Mouse (Mus musculus) splenic B cell, adult 2 months (primary cell): Measurements from ENCODE around the gene Kazn.

ENCODE experiments used
- DNase-seq: peaks from one replicate; pipeline ENCODE4 v3.0.0-alpha.2; 2011; ENCODE audit warnings: low read depth, low spot score
- H3K27me3 ChIP-seq: 2 replicates; pipeline ENCODE4 v1.6.1; 2012; ENCODE audit warnings: mild to moderate bottlenecking, low read length, moderate library complexity, mixed read lengths; ENCODE audit not compliant: control insufficient read depth, poor library complexity, insufficient read depth, severe bottlenecking
- H3K36me3 ChIP-seq: 2 replicates; pipeline ENCODE4 v1.6.1; 2012; ENCODE audit warnings: mild to moderate bottlenecking, low read length, moderate library complexity, mixed read lengths; ENCODE audit not compliant: control insufficient read depth, poor library complexity, insufficient read depth, severe bottlenecking

Kazn gene

GRCm38 (mm10) chr4:142152733-142153422 is 86.3 kb downstream of the Kazn start:
- no peaks in the 10 kb centered on the region for H3K27me3 ChIP-seq
- no peaks in the 10 kb centered on the region for H3K36me3 ChIP-seq
- no peak for DNase-seq

- DNase-seq, result no peak
- Histone ChIP-seq H3K27me3 (no peaks in the 10 kb centered on the region), H3K36me3 (no peaks in the 10 kb centered on the region)
These were observed 89.1 kb downstream of the Kazn start for GRCm38 (mm10) chr4:142150086-142150485.

GRCm38 (mm10) chr4:142149202-142149601 is 90.0 kb downstream of the Kazn start:
- DNase-seq, result no peak
- no peaks in the 10 kb centered on the region for H3K27me3 ChIP-seq
- H3K36me3 ChIP-seq, result no peaks in the 10 kb centered on the region

GRCm38 (mm10) chr4:142147671-142148070 is 91.5 kb downstream of the Kazn start:
- Histone ChIP-seq H3K27me3 (no peaks in the 10 kb centered on the region), H3K36me3 (no peaks in the 10 kb centered on the region)
- DNase-seq, result no peak

GRCm38 (mm10) chr4:142144096-142144495 is 95.1 kb downstream of the Kazn start:
- peak; percentile 47 for DNase-seq
- H3K27me3 ChIP-seq, result no peaks in the 10 kb centered on the region
- no peaks in the 10 kb centered on the region for H3K36me3 ChIP-seq

- no peaks in the 10 kb centered on the region for H3K36me3 ChIP-seq
- no peak for DNase-seq
These were observed 95.9 kb downstream of the Kazn start for GRCm38 (mm10) chr4:142143290-142143689.

GRCm38 (mm10) chr4:142139729-142140128 is 99.5 kb downstream of the Kazn start:
- no peaks in the 10 kb centered on the region for H3K36me3 ChIP-seq
- H3K27me3 ChIP-seq, result no peaks in the 10 kb centered on the region
- no peak for DNase-seq

More at GRCm38 (mm10) chr4:142143290-142143689, 95.9 kb downstream of the Kazn start:
- no peaks in the 10 kb centered on the region for H3K27me3 ChIP-seq

GRCm38 (mm10) chr4:142138356-142139099 is 100.7 kb downstream of the Kazn start:
- Histone ChIP-seq H3K27me3 (no peaks in the 10 kb centered on the region), H3K36me3 (no peaks in the 10 kb centered on the region)
- DNase-seq, result no peak

GRCm38 (mm10) chr4:142136766-142137503 is 102.3 kb downstream of the Kazn start:
- Histone ChIP-seq H3K36me3 (no peaks in the 10 kb centered on the region), H3K27me3 (no peaks in the 10 kb centered on the region)
- no peak for DNase-seq

- DNase-seq, result no peak
- Histone ChIP-seq H3K27me3 (no peaks in the 10 kb centered on the region), H3K36me3 (no peaks in the 10 kb centered on the region)
These were observed 103.7 kb downstream of the Kazn start for GRCm38 (mm10) chr4:142135515-142135914.

- DNase-seq, result no peak
- no peaks in the 10 kb centered on the region for H3K27me3 ChIP-seq
- no peaks in the 10 kb centered on the region for H3K36me3 ChIP-seq
These were observed 109.0 kb downstream of the Kazn start for GRCm38 (mm10) chr4:142130162-142130561.

- Histone ChIP-seq H3K27me3 (no peaks in the 10 kb centered on the region), H3K36me3 (no peaks in the 10 kb centered on the region)
- no peak for DNase-seq
These were observed 111.9 kb downstream of the Kazn start for GRCm38 (mm10) chr4:142127275-142127788.

GRCm38 (mm10) chr4:142126641-142127274 is 112.4 kb downstream of the Kazn start:
- no peaks in the 10 kb centered on the region for H3K27me3 ChIP-seq
- DNase-seq, result no peak

GRCm38 (mm10) chr4:142121164-142121563 is 118.0 kb downstream of the Kazn start:
- no peak for DNase-seq
- Histone ChIP-seq H3K36me3 (no peaks in the 10 kb centered on the region), H3K27me3 (no peaks in the 10 kb centered on the region)

More at GRCm38 (mm10) chr4:142126641-142127274, 112.4 kb downstream of the Kazn start:
- H3K36me3 ChIP-seq, result no peaks in the 10 kb centered on the region
